Mouse (Mus musculus) spleen, postnatal 36 days (tissue): Measurements from ENCODE around the gene Olfr270.

Experiments used
- DNase-seq, 2 experiments: peaks; one replicate each; pipeline ENCODE4 v3.0.0; 2022; ENCODE audit warnings: low spot score in 2 of 2, mixed read lengths in 1 of 2

Olfr270 gene

GRCm38 (mm10) chr4:52964247-52964646, at the start of gene Olfr270:
Gene Olfr270, plus strand, starts transcription at chr4:52964547.
- no peak for DNase-seq

- DNase-seq: peak in 1 of 2 experiments; percentile 4
Measured at GRCm38 (mm10) chr4:52916659-52917310, 47.6 kb upstream of the Olfr270 start.

- DNase-seq: no peak
Measured at GRCm38 (mm10) chr4:52917311-52917688, 47.0 kb upstream of the Olfr270 start.

GRCm38 (mm10) chr4:52919078-52919477, 45.3 kb upstream of the Olfr270 start, which contains the start of gene Olfr272:
Gene Olfr272, minus strand, starts transcription at chr4:52919178.
- no peak for DNase-seq

- no peak for DNase-seq
Measured at GRCm38 (mm10) chr4:52930480-52930879, 33.9 kb upstream of the Olfr270 start.

GRCm38 (mm10) chr4:52946665-52947064, 17.7 kb upstream of the Olfr270 start:
- DNase-seq: no peak

GRCm38 (mm10) chr4:52949005-52949404, 15.3 kb upstream of the Olfr270 start:
- no peak for DNase-seq

- peak; percentile 3 to 6 for DNase-seq
Measured at GRCm38 (mm10) chr4:52958693-52959092, 5.7 kb upstream of the Olfr270 start.

- DNase-seq: no peak
Measured at GRCm38 (mm10) chr4:52985216-52985615, 20.9 kb downstream of the Olfr270 start.

- DNase-seq: no peak
Measured at GRCm38 (mm10) chr4:52986266-52986665, 21.9 kb downstream of the Olfr270 start.

GRCm38 (mm10) chr4:52989248-52989647, 24.9 kb downstream of the Olfr270 start, which contains the start of gene Nipsnap3a:
Gene Nipsnap3a, plus strand, starts transcription at chr4:52989272.
- DNase-seq: no peak

- no peak for DNase-seq
Measured at GRCm38 (mm10) chr4:52999449-52999848, 35.1 kb downstream of the Olfr270 start.

- DNase-seq: no peak
Measured at GRCm38 (mm10) chr4:53000154-53000553, 35.8 kb downstream of the Olfr270 start.

GRCm38 (mm10) chr4:53009183-53009582, 44.8 kb downstream of the Olfr270 start:
- no peak for DNase-seq

GRCm38 (mm10) chr4:53009871-53010270, 45.5 kb downstream of the Olfr270 start:
- DNase-seq: no peak

- peak; percentile 93 to 95 for DNase-seq
Measured at GRCm38 (mm10) chr4:53011732-53012361, 47.5 kb downstream of the Olfr270 start, which contains the start of gene Nipsnap3b. Gene Nipsnap3b, plus strand, starts transcription at chr4:53011880.

- no peak for DNase-seq
Measured at GRCm38 (mm10) chr4:53014421-53014820, 50.1 kb downstream of the Olfr270 start.

GRCm38 (mm10) chr4:53015024-53015423, 50.7 kb downstream of the Olfr270 start:
- DNase-seq: no peak

GRCm38 (mm10) chr4:53018392-53018791, 54.0 kb downstream of the Olfr270 start:
- DNase-seq: no peak
